Mouse (Mus musculus) urinary bladder, postnatal 10 days (tissue): Measurements from ENCODE around the gene Map3k7cl.

Source experiments
- DNase-seq: peaks from one replicate; pipeline ENCODE4 v3.0.0; 2022; ENCODE audit warnings: low spot score

The Map3k7cl gene

DNA sequence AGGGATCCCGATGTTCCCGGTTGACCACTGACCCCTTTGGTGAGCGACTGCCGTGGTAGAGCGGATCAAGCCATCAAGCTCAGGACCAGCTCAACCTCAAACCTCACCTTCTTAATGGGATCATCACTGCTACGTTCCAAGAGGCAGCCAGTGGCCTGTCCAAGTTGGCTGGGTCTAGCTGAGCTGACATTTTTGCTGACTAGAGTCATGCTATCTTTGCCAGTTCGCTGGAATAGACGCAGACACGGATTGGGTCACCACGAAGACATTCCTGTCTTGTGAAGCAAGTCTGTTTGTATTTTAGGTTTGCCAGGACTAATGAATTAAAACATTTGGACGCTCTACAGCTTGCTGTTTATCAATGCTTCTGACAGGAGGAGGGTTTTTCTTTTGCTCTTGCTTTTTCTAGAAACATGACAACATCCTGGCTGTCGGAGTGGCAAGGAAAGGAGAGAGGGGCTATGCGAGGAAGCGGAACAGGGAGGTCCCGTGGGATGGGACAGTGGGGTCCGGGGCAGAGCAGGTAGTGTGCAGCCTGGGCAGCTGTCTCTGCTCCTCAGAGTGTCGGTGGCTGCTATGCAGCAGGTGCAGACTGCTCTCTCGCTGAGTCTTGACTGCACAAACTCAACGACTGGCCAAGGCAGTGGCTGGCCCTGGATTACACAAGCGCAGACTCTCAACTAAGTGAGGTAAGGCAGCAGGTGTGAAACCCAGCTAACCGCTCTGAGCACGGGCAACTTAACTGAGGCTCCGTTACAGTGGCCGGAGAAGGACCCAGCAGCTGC is at the start of gene Map3k7cl:
Gene Map3k7cl, plus strand, starts transcription at position 424 of the 785 bp plus-strand sequence.
- no peak for DNase-seq

DNA sequence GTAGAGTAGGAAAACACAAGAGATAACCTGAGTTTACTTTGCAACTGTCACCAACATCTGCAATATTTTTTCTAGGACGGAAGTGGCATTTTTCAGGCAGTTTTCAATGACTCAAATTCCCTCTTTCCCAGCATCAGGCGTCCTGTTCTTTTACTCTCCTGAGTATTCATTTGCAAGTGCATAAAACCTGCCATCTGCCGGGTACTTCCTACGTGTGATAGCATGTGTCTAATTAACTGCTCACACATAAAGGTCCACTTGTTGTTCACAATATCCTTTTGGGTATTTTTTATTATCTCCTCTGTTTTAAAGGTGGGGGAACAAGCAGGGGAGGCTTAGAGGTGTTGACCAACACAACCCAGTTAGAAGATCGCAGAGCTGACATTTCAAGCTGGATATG is 41.4 kb upstream of the Map3k7cl start:
- DNase-seq, result no peak

DNA sequence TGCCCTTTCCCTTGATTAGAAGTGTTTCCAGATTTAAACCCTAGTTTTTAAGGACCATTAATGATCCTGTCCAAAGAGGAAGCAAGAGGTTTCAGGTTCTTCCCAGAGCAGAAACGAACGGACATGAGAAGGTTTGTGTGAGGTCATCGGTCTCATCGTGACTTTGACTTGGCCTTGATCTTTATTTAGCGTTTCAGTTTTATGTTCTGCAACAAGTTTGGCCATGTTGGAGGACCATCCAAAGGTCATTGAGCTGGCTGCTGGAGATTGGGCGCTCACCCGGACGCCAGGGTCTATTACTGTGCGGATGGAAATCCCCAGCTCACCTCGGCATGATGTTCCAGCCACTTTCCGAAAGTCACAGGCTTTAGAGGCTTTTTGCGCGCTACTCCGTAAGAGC is 40.8 kb upstream of the Map3k7cl start:
- no peak for DNase-seq

DNA sequence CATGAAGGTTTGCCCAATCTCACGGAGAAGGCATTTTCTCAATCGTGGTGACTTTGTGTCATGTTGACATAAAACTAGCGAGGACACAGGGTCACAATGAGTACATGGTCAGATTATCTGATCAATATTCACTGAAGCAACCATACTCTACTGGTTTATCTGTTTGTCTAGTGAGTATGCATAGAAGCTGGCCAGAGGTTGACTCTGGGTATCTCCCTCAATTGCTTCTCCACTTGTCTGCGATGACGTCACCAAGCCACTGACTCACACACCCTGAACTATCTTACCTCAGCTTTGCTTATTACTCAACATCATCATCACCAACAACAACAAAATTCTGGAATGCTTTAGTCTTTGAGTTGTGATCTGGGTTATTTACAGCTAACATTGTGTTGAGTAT is 28.9 kb upstream of the Map3k7cl start:
- DNase-seq, result no peak

DNA sequence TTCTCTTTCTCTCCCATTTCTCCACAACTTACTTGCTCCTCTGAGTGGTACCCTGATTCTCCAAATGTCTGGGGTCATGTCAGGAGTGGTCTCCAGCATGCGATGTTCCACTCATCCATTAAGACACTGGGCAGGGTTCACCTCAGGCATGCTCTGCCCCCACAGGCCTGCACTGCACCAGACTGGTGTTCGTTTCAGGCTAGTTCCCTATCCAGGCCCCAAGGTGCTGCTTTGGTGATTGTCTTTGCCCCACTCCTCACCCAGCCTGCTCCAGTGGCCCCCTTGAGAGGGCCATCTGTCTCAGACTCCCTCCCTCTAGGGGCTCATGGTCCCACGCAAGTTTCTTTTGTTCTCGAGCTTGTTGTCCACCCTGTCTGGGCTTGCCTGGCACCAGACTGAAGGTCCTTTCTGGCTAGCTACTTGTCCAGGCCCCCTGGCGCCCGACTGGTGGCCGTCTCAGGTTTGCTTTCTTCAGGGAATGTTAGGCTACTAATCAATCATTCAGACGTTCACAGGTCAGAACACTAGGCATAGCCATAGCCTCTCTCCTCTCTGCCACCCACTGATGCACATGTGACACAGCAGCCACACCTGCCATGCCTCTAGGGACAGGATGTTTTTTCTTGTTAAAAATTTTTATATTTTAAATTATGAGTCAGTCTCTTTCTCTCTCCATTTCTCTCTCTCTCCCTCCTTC is 25.4 kb upstream of the Map3k7cl start:
- DNase-seq, result no peak

DNA sequence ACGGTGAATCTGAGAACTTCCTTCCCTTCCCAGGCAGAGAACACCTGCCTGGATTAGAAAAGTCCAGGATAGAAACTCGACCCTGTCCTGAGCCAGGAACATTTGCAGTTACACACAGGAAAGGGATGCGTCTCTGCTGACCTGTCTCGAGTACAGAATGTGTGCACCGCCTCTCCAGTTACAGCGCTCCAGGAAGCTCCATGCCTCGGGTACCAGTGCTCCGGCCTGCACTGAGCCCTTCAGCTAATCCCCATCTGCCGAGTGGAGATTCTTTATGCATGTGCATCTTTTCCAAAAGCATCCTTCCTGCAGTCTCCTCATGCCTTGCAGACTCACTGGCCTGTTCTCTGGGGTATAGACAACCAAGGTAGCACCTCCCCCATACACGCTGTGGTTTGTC is 24.4 kb upstream of the Map3k7cl start:
- DNase-seq, result no peak

DNA sequence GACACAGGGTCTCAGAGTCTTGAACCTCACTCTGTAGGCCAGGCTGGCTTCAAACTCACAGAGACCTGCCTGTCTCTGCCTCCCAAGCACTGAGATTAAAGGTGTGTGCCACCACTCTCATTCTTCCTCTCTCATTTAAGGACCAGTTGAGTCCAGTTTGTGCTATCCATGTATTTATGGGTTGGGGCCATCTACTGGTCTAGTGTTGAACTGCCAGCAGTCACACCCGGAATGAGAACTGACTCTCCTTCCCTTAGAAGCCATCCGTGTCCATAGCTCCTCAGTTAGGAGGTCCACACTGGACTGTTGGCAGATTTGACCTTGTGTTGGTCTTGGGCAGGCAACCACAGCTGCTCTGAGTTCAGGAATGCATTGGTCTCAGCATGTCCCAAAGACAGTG is 4.8 kb upstream of the Map3k7cl start:
- DNase-seq, result no peak

DNA sequence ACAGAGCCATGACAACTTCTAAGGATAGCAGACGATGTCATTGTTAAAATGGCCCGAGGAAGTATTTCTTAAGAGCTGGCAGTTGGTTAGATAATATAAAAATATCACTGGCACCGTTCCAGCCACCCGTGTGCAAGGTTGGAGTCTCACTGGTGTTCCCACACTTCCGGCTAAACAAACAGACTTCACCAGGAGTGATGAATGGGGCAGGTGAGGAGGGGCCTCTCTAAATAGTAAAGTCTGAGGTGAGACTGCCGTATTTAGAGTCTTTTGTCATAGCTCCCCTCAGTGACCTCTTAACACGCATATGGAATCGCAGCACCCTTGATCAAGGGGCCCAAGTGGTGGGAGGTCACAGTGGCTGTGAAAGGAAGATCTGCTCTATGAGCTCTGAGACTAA is 3.2 kb downstream of the Map3k7cl start:
- no peak for DNase-seq

DNA sequence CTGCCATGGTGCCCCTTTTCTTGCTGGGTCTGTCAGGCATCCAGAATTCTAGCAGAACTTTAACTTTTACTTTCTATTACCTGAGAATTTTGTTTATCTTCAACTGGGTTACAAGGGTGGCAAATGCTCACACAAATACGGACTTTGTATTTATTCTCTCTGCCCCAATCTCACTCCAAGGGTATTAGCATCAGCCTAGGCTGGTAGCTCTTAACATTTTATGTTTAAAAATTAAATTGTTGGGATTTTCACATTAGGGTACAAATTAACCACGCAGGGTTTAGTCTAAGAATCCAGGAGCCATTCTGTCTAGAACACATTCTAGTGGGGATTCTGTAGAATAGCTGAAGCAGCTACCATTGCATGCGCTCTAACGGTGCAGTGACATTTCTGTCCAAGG is 8.4 kb downstream of the Map3k7cl start:
- no peak for DNase-seq

DNA sequence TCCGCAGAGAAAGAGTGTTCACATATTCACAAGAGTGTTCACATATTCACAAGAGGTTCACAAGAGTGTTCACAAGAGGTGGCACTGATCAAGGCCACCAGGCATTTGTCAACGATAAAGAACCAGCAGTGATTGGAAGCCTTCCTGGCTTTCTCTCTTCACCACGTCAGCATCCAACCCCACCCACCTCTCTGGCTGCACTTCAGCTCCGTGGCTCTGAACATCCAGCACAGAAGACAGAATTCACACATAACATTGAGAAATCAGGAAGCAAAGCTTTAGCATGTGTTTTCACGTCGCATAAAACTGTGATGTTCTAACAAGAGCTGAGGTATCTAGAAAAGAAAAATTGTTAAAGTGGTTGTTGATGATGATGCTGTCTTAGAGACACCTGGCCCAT is 10.4 kb downstream of the Map3k7cl start:
- DNase-seq, result no peak

DNA sequence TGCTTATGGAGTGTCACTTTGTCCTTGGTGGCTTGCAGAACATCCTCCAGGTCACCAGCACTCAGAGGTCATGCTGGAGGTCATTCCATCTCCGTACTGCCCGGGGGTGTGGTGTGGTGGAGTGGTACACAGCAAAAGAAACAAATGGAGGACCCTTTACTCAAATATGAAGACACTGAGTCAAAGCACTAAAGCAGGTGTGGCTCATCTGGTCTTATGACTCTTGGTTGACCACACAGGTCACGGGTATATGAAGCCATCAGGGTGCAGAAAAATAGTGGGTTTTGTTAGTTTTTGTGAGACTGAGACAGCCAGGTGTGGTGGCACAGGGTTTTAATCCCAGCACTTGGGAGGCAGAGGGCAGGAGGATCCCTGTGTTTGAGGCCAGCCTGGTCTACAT is 11.4 kb downstream of the Map3k7cl start:
- DNase-seq, result no peak

DNA sequence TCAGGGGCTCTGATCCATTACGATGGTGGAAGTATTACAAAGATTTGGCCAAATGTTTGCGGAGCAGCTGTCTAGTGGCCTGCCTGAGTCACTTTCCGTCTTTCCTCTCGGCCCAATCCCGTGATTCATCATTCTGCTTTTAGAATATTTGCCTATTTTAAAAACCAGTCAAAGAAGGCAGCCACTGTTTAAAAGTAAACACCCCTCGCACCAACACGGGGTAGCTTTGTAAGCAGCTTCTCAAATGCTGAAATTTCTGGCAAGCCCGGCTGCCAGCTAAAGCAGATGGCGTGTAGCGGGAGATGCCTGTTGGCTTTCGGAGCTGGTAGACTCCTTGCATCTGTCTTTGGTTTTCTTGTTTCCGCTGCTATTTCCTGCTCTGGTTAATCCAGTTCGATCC is 14.4 kb downstream of the Map3k7cl start:
- DNase-seq, result no peak

DNA sequence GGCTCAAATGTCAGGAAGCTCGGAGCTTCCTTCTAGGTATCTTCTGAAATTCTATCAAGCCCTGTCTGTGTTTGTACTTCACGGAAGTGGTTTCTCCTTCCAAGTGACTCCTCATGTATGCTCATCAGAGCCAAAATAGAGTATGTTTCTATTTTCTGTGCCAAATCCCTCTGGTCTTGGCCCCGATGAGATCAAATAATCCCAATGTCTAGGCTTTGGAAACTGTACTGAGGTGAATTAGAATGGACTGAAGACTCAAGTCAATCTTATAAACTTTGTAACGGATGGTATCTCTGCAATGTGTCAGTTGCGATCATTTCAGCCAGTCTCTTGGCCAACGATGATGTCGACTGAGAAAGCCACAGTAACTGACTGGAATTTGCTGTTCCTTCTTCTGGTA is 15.1 kb downstream of the Map3k7cl start:
- DNase-seq, result no peak

DNA sequence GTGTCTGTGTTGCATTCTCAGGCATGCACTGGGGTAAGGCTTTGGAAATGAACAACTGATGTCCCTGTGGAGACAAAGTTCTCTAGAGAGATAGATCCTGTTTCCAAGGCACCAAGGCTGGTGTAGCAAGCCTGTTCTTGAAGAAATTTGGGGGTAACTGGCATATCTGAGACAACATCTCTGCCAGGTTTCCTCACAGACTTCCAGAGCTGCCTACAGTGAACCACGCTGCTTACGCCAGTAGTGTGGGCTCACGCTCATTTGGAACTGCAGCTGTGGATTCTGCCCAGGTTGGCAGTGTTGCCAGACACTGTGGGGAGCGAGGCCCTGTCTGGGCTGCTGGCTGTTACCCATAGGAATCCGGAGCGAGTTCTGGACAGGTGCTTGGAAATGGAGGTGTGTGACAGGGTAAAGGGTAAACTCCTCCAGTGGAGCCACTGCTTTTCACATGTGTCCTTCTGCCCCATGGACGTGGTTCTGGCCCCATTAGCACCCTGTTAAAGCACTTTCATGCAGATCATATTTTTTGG is 16.5 kb downstream of the Map3k7cl start:
- DNase-seq, result no peak

DNA sequence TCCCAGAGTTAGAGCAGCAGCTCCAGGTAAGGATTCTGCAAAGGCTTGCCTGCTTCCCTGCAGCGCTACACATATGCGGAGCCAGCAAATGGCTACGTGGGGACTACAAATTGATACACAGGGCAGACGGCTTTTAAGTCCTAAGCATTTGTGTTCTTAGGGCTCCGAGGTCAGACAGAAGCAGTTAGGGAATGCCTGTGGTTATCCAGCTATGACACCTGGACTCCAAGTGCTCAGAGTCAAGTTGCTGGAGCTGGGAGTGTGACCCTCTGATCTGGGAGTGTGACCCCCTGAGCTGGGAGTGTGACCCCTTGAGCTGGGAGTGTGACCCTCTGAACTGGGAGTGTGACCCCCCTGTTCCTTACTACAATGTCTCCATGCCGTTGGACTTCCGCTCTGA is 17.2 kb downstream of the Map3k7cl start:
- no peak for DNase-seq

DNA sequence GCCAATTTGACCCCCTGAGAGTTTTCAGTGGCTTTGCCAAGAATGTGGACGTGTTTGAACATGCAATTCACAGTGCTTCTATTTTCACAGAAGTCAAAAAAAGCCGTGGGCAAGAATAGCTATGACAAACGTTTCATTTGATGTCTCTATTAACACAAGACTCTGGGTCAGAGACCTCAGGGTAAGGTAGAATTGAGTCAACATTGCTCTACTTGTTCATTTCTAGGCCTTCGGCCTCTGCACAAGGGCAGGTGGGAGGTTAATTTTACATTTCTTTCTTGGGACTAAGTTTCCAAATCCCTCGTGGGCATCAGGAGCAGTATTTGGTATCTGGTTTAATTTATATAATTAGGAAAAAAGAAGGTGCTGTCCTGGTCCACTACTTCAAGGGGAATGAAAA is 20.3 kb downstream of the Map3k7cl start:
- DNase-seq, result no peak

DNA sequence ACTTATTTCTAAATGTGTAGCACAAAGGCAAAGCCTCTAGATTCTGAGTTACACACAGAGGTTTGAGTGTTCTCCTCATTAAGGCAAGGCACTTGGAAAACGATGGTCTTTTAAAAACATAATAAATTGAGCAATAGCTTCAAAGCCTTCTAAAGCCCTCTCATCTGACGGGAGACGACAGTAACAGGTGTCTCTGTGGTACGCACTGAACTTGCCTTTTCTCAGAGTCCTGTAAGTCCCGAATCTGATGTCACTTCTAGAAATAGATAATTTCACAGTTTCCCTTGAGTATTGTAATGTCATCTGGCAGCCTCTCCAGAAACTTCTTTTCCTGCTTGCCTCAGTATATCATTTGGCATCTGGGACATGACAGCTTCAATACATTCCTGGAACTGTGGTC is 21.0 kb downstream of the Map3k7cl start:
- no peak for DNase-seq

DNA sequence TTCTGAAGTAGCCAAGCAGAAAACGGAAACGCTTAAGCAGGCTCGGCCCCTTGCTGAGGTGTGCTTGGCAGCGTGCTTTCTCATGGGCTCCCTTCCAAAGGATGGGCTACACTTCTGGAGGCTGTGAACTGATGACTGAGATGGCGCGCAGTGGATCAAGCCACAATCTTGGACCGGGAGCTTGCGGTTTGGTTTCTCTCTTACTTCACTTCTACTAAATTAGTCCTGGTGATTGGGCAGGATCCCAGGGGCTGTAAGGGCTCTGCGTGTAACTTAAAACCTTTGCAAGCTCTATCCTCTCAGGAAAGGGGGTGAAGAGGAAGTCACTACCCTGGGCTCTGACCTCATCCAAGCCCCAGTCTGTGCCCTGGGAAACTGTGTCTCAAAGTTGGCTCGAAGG is 22.5 kb downstream of the Map3k7cl start:
- no peak for DNase-seq

DNA sequence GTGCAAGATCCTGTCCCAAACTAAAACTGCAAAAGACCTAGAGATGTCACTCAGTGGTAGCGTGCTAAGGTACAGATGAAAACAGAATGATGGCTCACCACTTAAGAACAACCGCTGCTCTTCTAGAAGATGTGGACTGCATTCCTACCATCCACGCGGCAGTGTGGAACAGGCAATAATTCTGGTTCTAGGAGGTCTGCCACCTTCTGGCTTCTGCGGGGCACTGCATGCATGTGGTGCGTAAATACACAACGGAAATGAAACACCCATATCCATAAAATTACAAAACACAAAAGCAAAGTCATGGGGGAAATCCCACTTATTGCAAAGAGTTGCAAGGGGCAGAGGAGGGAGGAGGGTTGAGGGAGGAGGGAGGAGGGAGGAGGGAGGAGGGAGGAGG is 25.8 kb downstream of the Map3k7cl start:
- DNase-seq, result no peak

DNA sequence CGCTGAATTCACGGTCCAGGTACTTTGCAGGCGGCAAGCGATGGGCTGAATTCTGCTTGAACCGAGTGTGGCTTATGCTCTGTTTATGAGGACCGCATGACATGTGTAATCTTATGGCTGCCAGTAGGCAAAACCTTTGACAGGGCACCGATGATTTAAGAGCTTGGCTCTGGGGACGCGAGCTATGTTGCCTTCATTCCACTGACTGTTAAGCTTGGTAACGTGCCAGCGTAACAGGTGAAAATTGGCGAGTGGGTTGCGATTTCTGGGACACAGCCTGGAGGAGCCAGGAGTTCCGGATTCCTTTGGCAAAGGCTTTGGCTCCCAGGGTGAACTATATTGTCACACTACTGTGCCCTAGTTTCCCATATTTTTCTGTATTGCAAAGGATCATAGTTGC is 26.3 kb downstream of the Map3k7cl start:
- DNase-seq, result no peak

DNA sequence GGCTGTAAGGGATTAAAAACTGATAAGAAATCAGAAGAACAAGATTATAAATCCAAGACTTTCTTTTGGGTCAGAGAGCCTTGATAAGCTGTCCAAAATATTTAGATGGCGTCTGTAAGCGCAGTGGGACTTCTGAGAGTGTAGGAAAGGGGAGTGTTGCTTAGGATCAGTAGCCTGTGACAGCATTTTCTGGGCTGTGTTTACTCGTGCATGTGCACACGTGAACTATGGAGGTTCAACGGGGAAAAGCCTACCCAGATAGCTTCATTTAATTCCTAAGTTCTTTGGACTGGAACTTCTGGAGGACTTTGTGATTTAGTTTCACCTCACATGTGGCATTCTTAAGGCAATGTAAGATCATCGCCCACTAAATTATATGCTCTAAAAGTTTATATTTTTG is 29.6 kb downstream of the Map3k7cl start:
- no peak for DNase-seq

DNA sequence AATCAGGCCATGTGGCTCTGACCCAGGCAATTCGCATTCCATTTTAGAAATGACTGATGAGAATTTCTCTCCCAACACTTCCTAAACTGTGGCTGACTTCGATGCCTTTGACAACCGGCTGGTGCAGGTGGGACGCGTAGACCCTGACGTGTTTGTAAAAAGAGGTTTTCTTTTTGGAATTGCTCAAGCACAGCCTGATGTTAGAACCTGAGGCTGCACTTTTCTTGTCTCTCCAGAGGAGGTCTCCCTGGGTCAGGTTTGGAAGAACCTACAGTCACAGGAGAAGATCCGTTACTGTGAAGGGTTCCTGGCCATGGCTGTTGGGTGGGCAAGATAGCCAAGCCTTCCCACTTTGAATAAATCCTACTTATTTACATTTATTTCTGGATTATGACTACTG is 31.5 kb downstream of the Map3k7cl start:
- no peak for DNase-seq

DNA sequence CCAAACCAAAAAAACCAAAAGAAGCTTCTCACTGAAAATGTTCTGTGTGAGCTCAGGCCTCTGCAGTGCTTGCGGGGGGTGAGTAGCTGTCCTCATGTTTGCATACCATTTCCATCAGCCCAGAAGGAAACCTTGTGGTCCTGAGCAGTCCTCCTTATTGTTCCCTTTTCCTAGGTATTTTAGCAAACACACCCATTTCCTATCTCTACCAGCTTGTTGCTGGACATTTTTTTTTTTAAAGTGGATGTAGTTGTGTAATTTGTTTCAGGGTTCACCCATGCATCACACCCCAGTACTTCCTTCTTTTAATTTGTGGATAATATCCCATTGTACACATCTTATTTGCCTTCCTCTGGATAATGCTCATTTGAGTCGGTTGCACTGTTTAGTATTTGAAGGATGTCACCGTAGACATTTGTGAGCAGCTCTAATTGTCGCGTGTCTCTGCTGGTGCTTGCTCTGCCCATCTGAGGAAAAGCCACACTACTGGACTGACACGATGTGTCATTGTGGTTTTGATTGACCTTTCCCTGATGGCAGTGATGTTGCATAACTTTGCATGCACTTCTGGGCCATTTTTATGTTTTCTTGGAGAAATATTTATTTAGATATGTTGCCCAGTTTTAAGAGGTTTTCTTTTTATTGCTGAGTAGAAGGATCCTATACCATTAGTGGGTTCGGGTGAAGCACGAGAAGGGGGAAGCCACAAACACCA is 32.6 kb downstream of the Map3k7cl start:
- no peak for DNase-seq
